Mouse (Mus musculus): ENCODE measurements around the gene Armc5. TPM values are rescaled to one million over a fixed set of nuclear protein-coding genes. Genes with fewer than 3 reads are reported as not detected.

Armc5 gene
- polyA plus RNA-seq, 2 experiments = 4.6 to 5.2 TPM

DNA sequence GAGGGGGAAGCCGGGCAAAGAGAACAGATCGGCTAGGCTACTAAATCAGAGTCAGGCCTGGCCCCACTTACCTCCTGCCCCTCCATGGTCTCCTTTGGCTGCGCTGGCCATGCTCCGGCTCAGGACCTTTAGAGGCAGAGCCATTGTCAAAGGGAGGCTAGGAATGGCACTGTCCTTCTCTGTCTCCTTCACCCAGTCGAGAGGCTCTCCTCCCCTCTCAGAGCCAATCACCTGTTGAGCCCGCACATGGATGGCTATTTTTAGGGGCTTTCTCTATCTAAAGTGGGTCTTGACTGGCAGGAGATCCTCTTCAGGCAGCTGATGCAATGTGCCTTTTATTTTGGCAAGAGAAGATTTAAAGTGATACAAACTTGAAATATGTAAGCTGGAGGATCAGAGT lies 31.0 kb upstream of the Armc5 start, which contains the start of gene Cox6a2:
TSS of gene Cox6a2 (minus strand) at position 236 of the 400 bp plus-strand sequence.
- no peaks in the 10 kb centered on the region for H3K27me3 ChIP-seq (ENCODE audit: control insufficient read depth, insufficient read depth, low read length)
- H3K36me3 ChIP-seq (replicated peaks; ENCODE audit: control insufficient read depth, insufficient read depth, low read depth) = no peaks in the 10 kb centered on the region
- no peak for DNase-seq (ENCODE audit: low read depth in 3 of 3, low spot score in 3 of 3)
- 63% methylated on average over 6 of the region's 6 CpGs for WGBS (ENCODE audit: insufficient replicate concordance)
- no peak within 1 kb of the TSS for H3K9ac ChIP-seq (replicated peaks)
- no peak within 1 kb of the TSS for H3K4me2 ChIP-seq (ENCODE audit: low read depth)
- TF ChIP-seq EP300 (IDR thresholded peaks at IDR 0.05; ENCODE audit: low read depth) (no peak), CTCF (IDR thresholded peaks at IDR 0.05; ENCODE audit: low read depth) (no peak)
- no peaks in the 10 kb centered on the region for H3K4me1 ChIP-seq (replicated peaks; ENCODE audit: control insufficient read depth in 2 of 2, insufficient read depth in 2 of 2, low read length in 1 of 2)
- no peak for ATAC-seq (ENCODE audit: insufficient read depth)
- no peak within 1 kb of the TSS for H3K4me3 ChIP-seq (ENCODE audit: insufficient read depth in 1 of 2, low read depth in 2 of 2, low read length in 2 of 2)
- no peak within 1 kb of the TSS for H3K27ac ChIP-seq
- H3K9me3 ChIP-seq (ENCODE audit: control insufficient read depth, low read length) = no peaks in the 10 kb centered on the region

DNA sequence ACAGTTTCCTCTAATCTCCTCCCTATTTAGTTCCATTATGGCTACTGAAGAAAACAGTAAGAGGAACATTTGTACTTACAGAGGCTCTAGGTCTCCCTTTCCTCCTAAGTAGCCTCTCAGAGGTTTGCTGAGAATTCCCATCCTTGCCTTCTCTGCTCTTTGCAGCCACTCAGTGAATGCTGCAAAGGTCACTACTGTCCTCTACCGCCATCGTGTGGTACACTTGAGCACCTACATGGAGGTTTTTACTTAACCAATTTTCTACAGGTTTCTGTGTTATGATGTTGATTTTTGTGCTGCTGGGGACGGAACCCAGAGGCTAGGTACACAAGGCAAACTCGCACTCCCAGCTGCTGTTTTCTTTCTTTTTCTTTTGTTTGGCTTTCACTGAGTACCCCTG lies 29.0 kb upstream of the Armc5 start:
- no peaks in the 10 kb centered on the region for H3K27me3 ChIP-seq (ENCODE audit: control insufficient read depth, insufficient read depth, low read length)
- ATAC-seq (ENCODE audit: insufficient read depth) (no peak), DNase-seq (ENCODE audit: low read depth in 3 of 3, low spot score in 3 of 3) (peak; percentile 14 to 32 (median 22))
- H3K4me3 ChIP-seq (ENCODE audit: insufficient read depth in 1 of 2, low read depth in 2 of 2, low read length in 2 of 2) = no peak overlapping the region
- WGBS (ENCODE audit: insufficient replicate concordance) = 7% methylated on average over 4 of the region's 4 CpGs
- TF ChIP-seq CTCF (IDR thresholded peaks at IDR 0.05; ENCODE audit: low read depth) = peak; percentile 89
- TF ChIP-seq EP300 (IDR thresholded peaks at IDR 0.05; ENCODE audit: low read depth) = no peak
- H3K36me3 ChIP-seq (replicated peaks; ENCODE audit: control insufficient read depth, insufficient read depth, low read depth) = no peaks in the 10 kb centered on the region
- H3K9me3 ChIP-seq (ENCODE audit: control insufficient read depth, low read length) = no peaks in the 10 kb centered on the region
- no peak overlapping the region for H3K27ac ChIP-seq
- no peak overlapping the region for H3K9ac ChIP-seq (replicated peaks)
- H3K4me2 ChIP-seq (ENCODE audit: low read depth) = no peak overlapping the region
- H3K4me1 ChIP-seq (replicated peaks; ENCODE audit: control insufficient read depth in 2 of 2, insufficient read depth in 2 of 2, low read length in 1 of 2) = no peaks in the 10 kb centered on the region

GRCm38 (mm10) chr7:128209826-128210225 lies 27.3 kb upstream of the Armc5 start:
- TF ChIP-seq EP300 (IDR thresholded peaks at IDR 0.05; ENCODE audit: low read depth) (no peak), CTCF (IDR thresholded peaks at IDR 0.05; ENCODE audit: low read depth) (no peak)
- no peak overlapping the region for H3K9ac ChIP-seq (replicated peaks)
- H3K4me2 ChIP-seq (ENCODE audit: low read depth) = no peak overlapping the region
- H3K9me3 ChIP-seq (ENCODE audit: control insufficient read depth, low read length) = no peaks in the 10 kb centered on the region
- H3K4me1 ChIP-seq (replicated peaks; ENCODE audit: control insufficient read depth in 2 of 2, insufficient read depth in 2 of 2, low read length in 1 of 2) = no peaks in the 10 kb centered on the region
- no peaks in the 10 kb centered on the region for H3K36me3 ChIP-seq (replicated peaks; ENCODE audit: control insufficient read depth, insufficient read depth, low read depth)
- WGBS (ENCODE audit: insufficient replicate concordance) = 44% methylated on average over 3 of the region's 3 CpGs
- no peak for DNase-seq (ENCODE audit: low read depth in 3 of 3, low spot score in 3 of 3)
- H3K27ac ChIP-seq = no peak overlapping the region
- H3K4me3 ChIP-seq (ENCODE audit: insufficient read depth in 1 of 2, low read depth in 2 of 2, low read length in 2 of 2) = no peak overlapping the region
- H3K27me3 ChIP-seq (ENCODE audit: control insufficient read depth, insufficient read depth, low read length) = no peaks in the 10 kb centered on the region
- no peak for ATAC-seq (ENCODE audit: insufficient read depth)

- no peaks in the 10 kb centered on the region for H3K27me3 ChIP-seq (ENCODE audit: control insufficient read depth, insufficient read depth, low read length)
- no peak for TF ChIP-seq CTCF (IDR thresholded peaks at IDR 0.05; ENCODE audit: low read depth)
Measured at GRCm38 (mm10) chr7:128219952-128220351, 17.2 kb upstream of the Armc5 start.

DNA sequence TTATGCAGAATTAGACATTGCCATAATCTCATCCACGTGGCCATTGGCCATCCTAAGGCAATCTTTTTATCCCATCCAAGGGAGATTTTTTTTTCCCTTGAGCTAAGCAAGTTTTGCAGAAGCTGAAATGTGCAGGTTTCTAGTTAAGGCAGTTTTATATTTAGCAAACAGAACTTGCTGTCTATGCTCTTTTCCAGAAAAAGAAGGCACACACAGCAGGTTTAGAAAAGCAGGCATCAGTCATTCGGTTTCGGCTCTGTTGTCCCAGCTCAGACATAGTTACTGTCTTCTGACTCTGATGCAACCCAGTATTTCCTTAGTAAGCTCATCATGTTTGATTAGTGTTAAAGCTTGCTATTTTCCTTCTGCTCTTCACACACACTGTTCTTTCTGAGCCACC lies 16.2 kb upstream of the Armc5 start:
- Histone ChIP-seq H3K9me3 (ENCODE audit: control insufficient read depth, low read length) (no peaks in the 10 kb centered on the region), H3K27me3 (ENCODE audit: control insufficient read depth, insufficient read depth, low read length) (no peaks in the 10 kb centered on the region), H3K4me3 (ENCODE audit: insufficient read depth in 1 of 2, low read depth in 2 of 2, low read length in 2 of 2) (no peak overlapping the region), H3K27ac (no peak overlapping the region), H3K9ac (replicated peaks) (no peak overlapping the region), H3K4me1 (replicated peaks; ENCODE audit: control insufficient read depth in 2 of 2, insufficient read depth in 2 of 2, low read length in 1 of 2) (no peaks in the 10 kb centered on the region), H3K36me3 (replicated peaks; ENCODE audit: control insufficient read depth, insufficient read depth, low read depth) (no peaks in the 10 kb centered on the region), H3K4me2 (ENCODE audit: low read depth) (no peak overlapping the region)
- ATAC-seq (ENCODE audit: insufficient read depth) (no peak), DNase-seq (ENCODE audit: low read depth in 3 of 3, low spot score in 3 of 3) (no peak)
- WGBS (ENCODE audit: insufficient replicate concordance) = 67% methylated on average over 3 of the region's 3 CpGs
- no peak for TF ChIP-seq CTCF (IDR thresholded peaks at IDR 0.05; ENCODE audit: low read depth)
- no peak for TF ChIP-seq EP300 (IDR thresholded peaks at IDR 0.05; ENCODE audit: low read depth)

More at GRCm38 (mm10) chr7:128219952-128220351, 17.2 kb upstream of the Armc5 start:
- no peak overlapping the region for H3K4me3 ChIP-seq (ENCODE audit: insufficient read depth in 1 of 2, low read depth in 2 of 2, low read length in 2 of 2)
- DNase-seq (ENCODE audit: low read depth in 3 of 3, low spot score in 3 of 3) (no peak), ATAC-seq (ENCODE audit: insufficient read depth) (no peak)
- no peaks in the 10 kb centered on the region for H3K9me3 ChIP-seq (ENCODE audit: control insufficient read depth, low read length)
- H3K4me2 ChIP-seq (ENCODE audit: low read depth) = no peak overlapping the region
- H3K9ac ChIP-seq (replicated peaks) = no peak overlapping the region; the same call in 1 of the 2 replicates
- H3K27ac ChIP-seq = no peak overlapping the region
- 35% methylated on average over 4 of the region's 4 CpGs for WGBS (ENCODE audit: insufficient replicate concordance)
- H3K36me3 ChIP-seq (replicated peaks; ENCODE audit: control insufficient read depth, insufficient read depth, low read depth) = no peaks in the 10 kb centered on the region
- no peaks in the 10 kb centered on the region for H3K4me1 ChIP-seq (replicated peaks; ENCODE audit: control insufficient read depth in 2 of 2, insufficient read depth in 2 of 2, low read length in 1 of 2)
